Mouse (Mus musculus) thymus, postnatal 25 days (tissue): ENCODE measurements at regions not wholly inside any gene's neighbourhood (a gene's known extent, or its start where the extent isn't known, plus 50 kb on each side); places are given as distances from the start of the nearest gene placed in this dataset.
A peak's percentile ranks its signal among the peaks of the same experiment; 100 is the strongest.

Source experiments
- DNase-seq: peaks from one replicate; pipeline ENCODE4 v3.0.0; 2022

GRCm38 (mm10) chr5:114512756-114513155, 55.1 kb upstream of the Fam222a start:
- peak; percentile 23 for DNase-seq

- no peak for DNase-seq
Observed at GRCm38 (mm10) chr5:114513911-114514457, 53.8 kb upstream of the Fam222a start.

- no peak for DNase-seq
Observed at GRCm38 (mm10) chr5:114517010-114517409, 50.8 kb upstream of the Fam222a start.

GRCm38 (mm10) chr5:114518012-114518411, 49.8 kb upstream of the Fam222a start:
- no peak for DNase-seq
